Mouse (Mus musculus) kidney, postnatal 25 days (tissue): ENCODE measurements around the gene Large2.
A peak's percentile ranks its signal among the peaks of the same experiment; 100 is the strongest.

ENCODE experiments used
- DNase-seq, 2 experiments: peaks; one replicate each; pipeline ENCODE4 v3.0.0; 2021; ENCODE audit warnings: mixed read lengths in 2 of 2

Large2 gene

GRCm38 (mm10) chr2:92371971-92372690, 2.5 kb downstream of the Large2 start:
- peak; percentile 42 to 60 for DNase-seq

DNA sequence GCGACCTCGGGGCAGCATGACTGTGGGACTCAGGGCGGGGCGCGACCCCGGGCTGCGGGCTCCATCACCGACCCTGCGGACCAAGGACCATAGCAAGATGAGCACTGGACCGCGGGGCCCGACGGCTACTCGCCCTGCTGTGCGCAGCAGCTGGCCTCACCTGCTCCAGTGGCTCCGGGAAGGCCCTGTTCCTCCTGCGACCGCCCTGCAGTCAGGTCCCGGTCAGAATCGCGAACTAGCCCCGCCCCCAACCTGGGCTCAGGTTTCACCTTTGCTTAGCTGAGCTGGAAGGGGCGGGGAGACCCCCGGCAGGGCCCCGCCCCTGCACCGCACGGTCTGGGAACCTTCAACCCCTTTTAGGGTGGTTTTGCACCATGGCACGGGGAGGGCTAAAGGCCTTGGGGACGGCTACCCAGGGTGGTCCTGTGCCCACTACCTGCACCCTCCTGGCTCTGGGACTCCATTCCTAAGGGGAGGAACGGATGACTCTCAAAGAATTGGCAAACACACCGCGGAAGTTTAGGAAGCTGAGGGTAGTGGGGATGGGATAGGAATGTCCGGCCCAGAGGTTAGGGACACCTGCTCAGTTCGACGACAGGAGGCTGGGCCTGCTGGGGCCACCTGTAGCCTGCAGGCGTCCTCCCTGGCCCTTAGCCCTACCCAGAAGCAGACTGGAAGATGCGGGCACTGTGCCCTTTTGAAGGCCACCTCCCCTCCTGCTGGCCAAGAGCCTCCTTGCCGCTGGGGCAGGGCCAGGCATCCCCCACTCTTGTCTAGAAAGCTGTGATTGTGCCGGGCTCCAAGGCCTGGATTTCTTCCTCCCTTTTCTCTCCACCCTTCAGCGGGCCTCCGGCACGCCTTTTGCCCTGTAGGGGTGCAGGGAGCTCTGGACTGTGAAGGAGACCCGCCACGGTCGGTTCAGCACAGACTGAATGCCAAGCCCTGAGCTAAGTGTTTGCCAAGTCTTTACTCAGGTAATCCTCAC, 3.6 kb downstream of the Large2 start:
- peak; percentile 97 to 98 for DNase-seq

- peak in 1 of 2 experiments; percentile 38 for DNase-seq
Observed at GRCm38 (mm10) chr2:92370375-92370774, 4.3 kb downstream of the Large2 start.

GRCm38 (mm10) chr2:92367383-92368029, 7.2 kb downstream of the Large2 start:
- peak; percentile 49 to 77 for DNase-seq

DNA sequence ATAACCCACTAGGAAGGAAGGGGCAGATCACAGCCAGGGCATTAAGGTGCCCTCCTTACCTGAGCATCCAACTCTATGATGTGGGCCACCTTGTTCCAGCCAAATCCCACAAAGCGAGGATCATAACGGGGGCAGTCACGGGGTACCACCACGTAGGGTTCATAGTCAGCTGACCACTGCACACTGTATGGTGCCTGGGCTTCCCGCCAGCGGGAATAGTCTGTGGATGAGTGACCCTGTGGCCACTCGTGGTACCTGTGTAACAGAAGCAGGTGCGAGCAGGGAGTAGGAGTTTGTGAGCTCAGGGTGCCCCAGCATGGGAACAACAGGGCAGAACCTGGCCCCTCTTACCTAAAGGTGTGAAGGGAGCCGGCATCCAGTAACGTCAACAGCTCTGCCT, 9.1 kb downstream of the Large2 start:
- peak in 1 of 2 experiments; percentile 38 for DNase-seq

GRCm38 (mm10) chr2:92364086-92364485, 10.6 kb downstream of the Large2 start:
- DNase-seq: peak in 1 of 2 experiments; percentile 24

DNA sequence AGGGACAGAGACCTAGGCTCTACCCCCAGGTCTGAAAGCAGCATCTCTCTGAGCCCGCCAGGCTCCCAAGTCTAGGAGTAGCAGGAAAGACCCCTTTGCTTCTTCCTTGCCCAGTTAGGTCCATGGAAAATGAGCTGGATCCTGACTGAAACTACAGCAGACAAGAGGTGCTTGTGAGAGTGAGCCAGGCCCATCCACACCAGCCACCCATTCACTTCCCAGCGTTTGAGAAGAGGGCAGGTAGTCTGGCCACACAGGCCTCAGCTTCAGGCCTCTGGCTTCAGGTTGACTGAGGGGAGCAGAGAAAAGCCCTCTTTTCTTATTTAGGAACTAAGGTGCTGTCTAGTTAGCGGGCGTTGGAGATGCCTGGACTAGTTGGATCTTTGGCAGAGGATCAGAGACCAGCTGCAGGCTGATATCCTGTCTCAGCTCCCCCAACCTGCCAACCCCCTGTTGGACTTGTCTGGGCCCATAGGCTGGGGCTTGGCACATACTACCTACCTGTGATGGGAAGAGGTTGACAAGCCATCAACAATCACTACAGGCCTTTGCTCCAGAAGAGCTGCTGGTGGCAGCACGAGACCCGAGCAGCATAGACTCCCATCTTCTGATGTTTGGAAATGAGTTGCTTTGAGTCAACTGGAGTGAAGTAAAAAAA, 12.0 kb downstream of the Large2 start:
- DNase-seq: peak in 1 of 2 experiments; percentile 29

- DNase-seq: no peak
Observed at GRCm38 (mm10) chr2:92361795-92362194, 12.9 kb downstream of the Large2 start.

DNA sequence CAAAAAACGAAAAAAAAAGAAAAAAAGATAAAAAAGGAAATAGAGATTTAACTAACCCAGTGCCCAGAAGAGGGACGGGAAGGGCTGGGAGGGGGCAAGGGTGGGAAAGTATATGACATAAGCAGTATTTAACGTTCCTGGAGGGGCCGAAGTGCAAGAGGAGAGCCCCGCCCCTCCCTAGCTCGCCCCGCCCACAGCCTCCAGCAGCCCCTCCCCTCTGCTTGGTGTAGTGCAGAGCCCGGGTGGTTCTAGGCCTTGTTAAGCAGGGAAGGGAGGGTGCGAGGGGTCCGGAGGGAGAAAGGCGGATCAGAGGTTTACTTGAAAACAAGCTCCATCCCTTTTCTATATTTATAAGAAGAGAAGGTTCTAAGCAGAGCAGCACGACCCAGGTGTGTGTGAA, 13.8 kb downstream of the Large2 start:
- DNase-seq: peak in 1 of 2 experiments; percentile 49

DNA sequence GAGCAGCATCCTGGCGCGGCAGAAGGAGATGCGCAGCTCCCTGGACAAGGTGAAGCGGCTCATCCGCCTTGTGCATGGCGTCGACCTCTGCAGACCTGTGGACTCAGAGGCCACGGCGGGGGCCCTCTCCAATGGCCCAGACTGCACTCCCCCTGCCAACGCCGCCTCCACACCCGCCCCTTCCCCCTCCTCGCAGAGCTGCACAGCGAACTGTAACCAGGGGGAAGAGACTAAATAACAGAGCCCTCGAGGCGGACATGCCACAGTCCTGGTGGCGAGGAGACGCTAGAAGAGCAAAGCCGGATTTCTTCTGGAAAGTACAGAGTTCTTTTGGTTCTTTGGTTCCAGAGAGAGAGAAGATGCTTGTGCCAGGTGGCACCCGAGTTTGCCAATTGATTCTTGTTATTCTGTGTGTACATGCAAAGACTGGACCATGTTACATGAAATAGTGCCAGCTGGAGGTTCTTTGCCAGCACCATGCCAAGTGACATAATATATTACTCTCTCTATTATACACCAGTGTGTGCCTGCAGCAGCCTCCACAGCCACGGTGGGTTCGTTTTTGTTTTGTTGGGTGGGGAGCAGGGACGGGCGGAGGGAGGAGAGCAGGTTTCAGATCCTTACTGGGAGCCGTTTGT, 14.4 kb downstream of the Large2 start:
- DNase-seq: peak in 1 of 2 experiments; percentile 43

GRCm38 (mm10) chr2:92359301-92359700, 15.4 kb downstream of the Large2 start:
- peak; percentile 79 to 80 for DNase-seq

GRCm38 (mm10) chr2:92354224-92354623, 20.4 kb downstream of the Large2 start:
- DNase-seq: peak in 1 of 2 experiments; percentile 32

- no peak for DNase-seq
Observed at GRCm38 (mm10) chr2:92353402-92353801, 21.3 kb downstream of the Large2 start.

- DNase-seq: no peak
Observed at GRCm38 (mm10) chr2:92350686-92351085, 24.0 kb downstream of the Large2 start.

DNA sequence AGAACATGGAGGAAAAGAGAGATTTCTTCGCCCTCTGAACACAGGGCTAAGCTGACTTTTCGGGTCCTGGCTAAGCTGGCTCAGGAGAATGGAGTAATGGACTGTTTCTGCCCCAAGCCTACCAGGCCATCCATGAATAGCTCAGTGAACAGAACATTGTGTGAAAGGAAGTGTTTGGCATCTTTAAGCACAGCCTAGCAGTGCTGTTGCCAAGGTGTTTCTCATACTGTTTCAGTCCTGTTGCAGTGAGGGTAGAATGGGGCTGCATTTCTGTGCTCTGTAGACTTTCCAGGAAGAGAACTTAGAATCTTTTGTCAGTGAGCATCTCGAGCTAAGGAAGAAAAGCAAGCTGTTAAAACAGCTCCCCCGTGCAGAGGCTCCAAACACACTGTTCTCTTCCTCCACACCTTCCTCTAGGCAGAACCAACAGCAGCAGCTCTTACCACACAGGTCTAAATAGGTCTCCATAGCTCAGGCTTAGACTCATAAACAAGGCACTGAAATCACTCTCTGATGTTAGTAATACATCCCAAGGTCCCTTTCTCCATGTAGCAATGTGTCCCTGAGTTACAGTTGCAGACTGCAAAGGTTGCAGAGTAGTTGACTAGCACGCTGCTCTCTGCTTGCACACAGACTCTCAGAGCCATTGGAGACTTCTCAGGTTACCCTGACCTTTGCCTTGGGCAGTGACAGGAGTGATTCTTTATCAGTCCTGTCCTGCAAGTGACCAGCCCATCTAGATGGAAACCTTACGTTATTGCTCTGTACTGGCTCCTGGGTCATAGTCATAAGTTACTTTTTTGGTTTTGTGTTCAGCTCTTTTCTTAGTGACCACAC, 24.9 kb downstream of the Large2 start:
- DNase-seq: no peak

DNA sequence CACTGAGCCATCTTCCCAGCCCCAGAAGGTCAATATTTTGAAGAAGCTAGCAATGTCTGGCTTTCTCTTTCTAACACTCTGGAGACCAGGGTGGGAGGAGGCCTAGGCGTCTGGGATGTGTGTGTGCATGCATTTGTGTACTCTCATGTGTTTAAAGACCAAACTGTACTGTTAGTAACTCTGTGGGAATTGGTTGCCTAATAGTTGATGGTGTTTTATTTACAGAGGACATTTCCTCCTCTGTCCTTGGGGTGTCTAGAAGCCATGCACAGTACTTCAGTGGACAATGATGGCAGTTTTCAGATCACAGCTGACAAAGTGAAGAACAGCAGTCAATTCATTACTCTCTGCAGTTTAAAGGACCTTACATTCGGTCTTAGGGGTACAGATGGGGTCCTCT, 27.5 kb downstream of the Large2 start:
- no peak for DNase-seq

DNA sequence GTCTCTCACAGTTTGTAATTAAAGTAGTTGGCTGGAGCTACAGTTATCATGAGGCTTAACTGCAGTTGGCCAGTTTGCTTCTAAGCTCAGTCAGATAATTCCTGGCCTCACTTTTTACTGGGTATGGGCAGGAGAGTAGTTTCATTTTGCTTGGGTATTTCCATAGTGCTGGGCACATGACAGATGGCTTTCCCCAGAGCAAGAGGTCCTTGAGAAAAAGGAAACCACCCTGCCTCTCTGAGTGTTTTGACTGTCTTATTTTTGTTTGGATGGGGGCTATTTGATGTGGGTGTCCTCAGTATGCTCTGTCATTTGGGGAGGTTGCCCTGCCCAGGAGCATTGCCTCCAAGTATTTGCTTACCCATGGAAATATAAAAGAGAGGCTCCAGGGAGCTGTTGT, 32.3 kb downstream of the Large2 start:
- no peak for DNase-seq

DNA sequence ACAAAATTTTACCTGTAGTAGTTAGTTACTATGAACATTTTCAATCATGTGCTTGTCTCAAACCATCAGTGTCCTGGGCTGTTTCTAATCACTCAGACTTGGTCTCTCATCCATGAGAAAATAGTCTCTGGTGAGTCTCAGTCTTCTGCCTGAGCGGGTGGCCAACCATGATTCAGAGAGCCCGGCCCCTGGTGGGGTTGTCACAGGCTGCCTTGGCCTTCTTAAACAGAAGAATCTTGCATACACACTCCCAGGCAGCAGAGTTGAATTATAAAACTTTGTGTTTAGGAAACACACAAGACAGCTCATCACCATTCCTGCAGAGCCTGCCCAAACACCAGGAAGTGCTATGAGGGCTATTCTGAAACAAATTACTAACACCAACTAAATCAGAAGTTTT, 42.8 kb downstream of the Large2 start:
- no peak for DNase-seq

DNA sequence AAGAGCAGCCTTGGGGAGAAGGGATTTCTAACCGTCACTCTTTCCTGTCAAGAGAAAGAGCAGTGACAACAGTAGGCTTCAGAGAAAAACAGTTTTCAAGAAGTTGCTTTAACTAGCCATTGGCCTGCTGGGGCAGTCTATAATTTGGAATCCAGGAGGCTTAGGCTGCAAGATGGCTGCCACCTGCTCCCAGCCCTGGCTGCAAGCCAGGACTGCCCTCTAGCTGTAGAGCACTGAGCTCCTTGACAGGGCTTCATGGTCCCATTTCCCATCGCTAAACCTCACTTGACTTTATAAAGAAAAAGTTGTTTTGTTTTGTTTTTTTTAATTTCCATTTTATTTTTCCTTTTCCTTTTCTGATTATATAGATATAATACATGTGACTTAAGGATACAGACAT, 43.3 kb downstream of the Large2 start:
- DNase-seq: peak in 1 of 2 experiments; percentile 45

GRCm38 (mm10) chr2:92330840-92331239, 43.8 kb downstream of the Large2 start:
- DNase-seq: peak in 1 of 2 experiments; percentile 28

DNA sequence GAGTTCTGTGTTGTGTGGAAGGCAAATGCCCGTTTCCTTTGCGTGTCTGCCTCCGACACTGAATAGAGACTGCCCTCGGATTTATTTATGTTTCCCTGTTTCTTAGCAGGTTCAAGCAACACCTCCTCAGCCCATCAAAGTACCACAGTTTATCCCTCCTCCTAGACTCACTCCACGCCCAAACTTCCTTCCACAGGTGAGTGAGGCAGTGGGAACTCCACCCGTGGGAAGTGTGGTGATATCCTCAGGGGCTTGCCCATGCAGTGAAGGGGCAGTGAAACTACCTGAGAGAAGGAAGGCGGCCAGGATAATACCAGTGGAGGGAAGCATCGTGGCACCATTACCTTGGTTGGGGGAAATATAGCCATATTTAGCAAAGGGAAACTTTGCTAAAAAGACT, 46.5 kb downstream of the Large2 start:
- no peak for DNase-seq
